Mouse (Mus musculus) neural tube, embryonic 11.5 days (tissue): ENCODE results near the gene Fndc9. TPM values are rescaled to one million over a fixed set of nuclear protein-coding genes. Genes with fewer than 3 reads are reported as not detected.

Experiments
- ATAC-seq: fragments of 200-750 bp; cut with Nextera tagmentation; 2 replicates; pipeline ENCODE4 v1.8.0; 2017; ENCODE audit warnings: moderate number of reproducible peaks, mild to moderate bottlenecking, moderate TSS enrichment, moderate library complexity; ENCODE audit not compliant: insufficient read depth, low FRiP score, low TSS enrichment
- DNase-seq: peaks from one replicate; pipeline ENCODE4 v3.0.0-alpha.2; 2015; ENCODE audit warnings: low spot score
- H3K27ac ChIP-seq: fragments of 300-500 bp; sonication (generic); 2 replicates; pipeline ENCODE4 v1.5.1; 2014; ENCODE audit warnings: low read depth, mild to moderate bottlenecking, low read length
- H3K27me3 ChIP-seq: fragments of 300-500 bp; sonication (generic); 2 replicates; pipeline ENCODE4 v1.6.1; 2014; ENCODE audit warnings: mild to moderate bottlenecking, low read length, mixed read lengths; ENCODE audit not compliant: control insufficient read depth, insufficient read depth
- H3K36me3 ChIP-seq: fragments of 300-500 bp; sonication (generic); 2 replicates; pipeline ENCODE4 v1.6.1; 2014; ENCODE audit warnings: mild to moderate bottlenecking, low read length, moderate library complexity, mixed read lengths; ENCODE audit not compliant: control insufficient read depth, insufficient read depth
- H3K4me1 ChIP-seq: fragments of 300-500 bp; sonication (generic); 2 replicates; pipeline ENCODE4 v1.6.1; 2014; ENCODE audit warnings: low read length, mixed read lengths; ENCODE audit not compliant: control insufficient read depth, insufficient read depth
- H3K4me2 ChIP-seq: fragments of 300-500 bp; sonication (generic); 2 replicates; pipeline ENCODE4 v1.6.1; 2014; ENCODE audit warnings: low read depth, mild to moderate bottlenecking, moderate library complexity
- H3K4me3 ChIP-seq: fragments of 300-500 bp; sonication (generic); 2 replicates; pipeline ENCODE4 v1.5.1; 2014; ENCODE audit warnings: low read depth, low read length
- H3K9ac ChIP-seq: fragments of 300-500 bp; sonication (generic); 2 replicates; pipeline ENCODE4 v1.6.1; 2014; ENCODE audit warnings: mild to moderate bottlenecking, low read length
- H3K9me3 ChIP-seq: fragments of 300-500 bp; sonication (generic); 2 replicates; pipeline ENCODE4 v1.6.1; 2016; ENCODE audit warnings: low read length; ENCODE audit not compliant: control insufficient read depth
- WGBS: fragments of 180-500 bp; shearing (Covaris S2); extraction: QIAGEN DNeasy Blood & Tissue Kit; methylation state at CpG from one replicate; pipeline ENCODE4 v1.1.7; 2014; 5-methylcytosine and 5-hydroxymethylcytosine counted together
- polyA plus RNA-seq: library from polyadenylated mRNA; unstranded; fragments of >200 nt; fragmentation: Nextera tagmentation; extraction: Ambion mirVana; gene quantifications from 2 replicates; pipeline ENCODE4 v1.2.1, GENCODE M21; 2014

Gene Fndc9
- polyA plus RNA-seq, 1 experiment from 2014 or later: 0.54 TPM

DNA sequence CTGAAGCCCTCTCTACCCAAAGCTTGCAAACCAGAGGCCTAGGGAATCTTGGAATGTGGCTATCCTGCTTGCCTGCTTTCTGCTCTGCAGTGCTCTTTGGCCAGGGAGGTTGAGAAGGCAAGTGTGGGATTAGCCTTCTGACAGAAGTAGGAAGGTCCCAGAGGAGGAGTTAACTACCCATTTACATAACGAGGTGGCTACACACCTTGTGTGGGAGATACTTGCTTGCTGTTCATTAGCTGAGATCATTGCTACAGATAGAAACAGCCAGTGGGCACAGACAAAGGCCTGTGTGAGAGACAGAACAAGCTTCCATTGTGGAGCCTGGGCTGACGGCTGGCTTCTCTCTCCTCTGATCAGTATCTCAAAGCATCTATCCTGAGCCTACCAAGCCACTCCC, 25.4 kb upstream of the Fndc9 start:
- DNase-seq (no peak), ATAC-seq (no peak)
- Histone ChIP-seq H3K9me3 (no peaks in the 10 kb centered on the region), H3K27ac (no peak overlapping the region), H3K27me3 (no peaks in the 10 kb centered on the region), H3K36me3 (no peaks in the 10 kb centered on the region), H3K4me1 (peaks cover 16% of the 10 kb centered on the region), H3K9ac (no peak overlapping the region), H3K4me2 (no peak overlapping the region), H3K4me3 (no peak overlapping the region)
- WGBS: 58% methylated on average over 2 of the region's 2 CpGs

DNA sequence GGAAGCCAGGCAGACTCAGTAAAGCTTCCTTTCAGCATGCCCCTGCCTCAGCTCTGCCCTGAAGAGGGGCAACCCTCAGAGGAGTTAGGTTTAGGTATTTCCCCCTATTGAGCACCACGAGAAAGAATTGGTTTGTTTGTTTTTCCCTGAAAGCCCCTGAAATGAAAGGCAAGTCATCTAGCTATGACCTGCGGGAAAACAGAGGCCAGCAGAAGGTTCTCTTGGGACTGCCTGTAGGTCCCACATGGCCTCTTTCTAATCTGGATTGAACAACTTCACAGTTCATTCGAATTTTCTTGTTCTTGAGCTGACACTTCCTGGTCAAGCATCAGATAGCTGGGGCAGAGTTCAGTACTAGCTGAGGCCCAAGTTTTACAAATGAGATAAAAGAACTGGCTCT, 23.5 kb upstream of the Fndc9 start:
- WGBS: 31% methylated on average over 3 of the region's 3 CpGs
- DNase-seq (no peak), ATAC-seq (no peak)
- Histone ChIP-seq H3K4me2 (no peak overlapping the region), H3K36me3 (no peaks in the 10 kb centered on the region), H3K4me1 (peaks cover 18% of the 10 kb centered on the region), H3K27ac (no peak overlapping the region), H3K9me3 (no peaks in the 10 kb centered on the region), H3K27me3 (no peaks in the 10 kb centered on the region), H3K4me3 (no peak overlapping the region), H3K9ac (no peak overlapping the region)

DNA sequence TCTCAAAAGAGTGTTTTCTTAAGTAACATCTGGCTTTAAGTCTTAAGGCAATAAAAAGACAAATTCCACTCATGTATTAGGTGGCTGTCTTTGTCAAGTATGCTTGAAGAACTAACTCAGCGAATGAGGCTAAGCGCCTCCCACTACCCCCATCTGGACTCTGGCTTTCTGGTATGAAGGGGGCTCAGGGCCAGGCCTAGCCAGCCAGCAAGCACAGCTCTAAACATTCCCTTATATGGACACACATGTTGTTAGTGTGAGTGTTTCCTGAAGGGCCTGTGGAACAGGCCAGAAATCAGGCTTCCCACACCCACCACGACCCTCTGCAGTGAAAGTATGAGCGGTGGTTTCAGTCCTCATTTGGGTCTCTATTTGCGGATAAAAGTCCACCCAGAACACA, 21.5 kb upstream of the Fndc9 start:
- Histone ChIP-seq H3K4me3 (no peak overlapping the region), H3K9ac (no peak overlapping the region), H3K4me2 (no peak overlapping the region), H3K4me1 (peaks cover 20% of the 10 kb centered on the region), H3K36me3 (no peaks in the 10 kb centered on the region), H3K27me3 (no peaks in the 10 kb centered on the region), H3K27ac (peak overlapping the region; percentile 21), H3K9me3 (no peaks in the 10 kb centered on the region)
- ATAC-seq: no peak
- no peak for DNase-seq
- WGBS: 72% methylated on average over 5 of the region's 5 CpGs

DNA sequence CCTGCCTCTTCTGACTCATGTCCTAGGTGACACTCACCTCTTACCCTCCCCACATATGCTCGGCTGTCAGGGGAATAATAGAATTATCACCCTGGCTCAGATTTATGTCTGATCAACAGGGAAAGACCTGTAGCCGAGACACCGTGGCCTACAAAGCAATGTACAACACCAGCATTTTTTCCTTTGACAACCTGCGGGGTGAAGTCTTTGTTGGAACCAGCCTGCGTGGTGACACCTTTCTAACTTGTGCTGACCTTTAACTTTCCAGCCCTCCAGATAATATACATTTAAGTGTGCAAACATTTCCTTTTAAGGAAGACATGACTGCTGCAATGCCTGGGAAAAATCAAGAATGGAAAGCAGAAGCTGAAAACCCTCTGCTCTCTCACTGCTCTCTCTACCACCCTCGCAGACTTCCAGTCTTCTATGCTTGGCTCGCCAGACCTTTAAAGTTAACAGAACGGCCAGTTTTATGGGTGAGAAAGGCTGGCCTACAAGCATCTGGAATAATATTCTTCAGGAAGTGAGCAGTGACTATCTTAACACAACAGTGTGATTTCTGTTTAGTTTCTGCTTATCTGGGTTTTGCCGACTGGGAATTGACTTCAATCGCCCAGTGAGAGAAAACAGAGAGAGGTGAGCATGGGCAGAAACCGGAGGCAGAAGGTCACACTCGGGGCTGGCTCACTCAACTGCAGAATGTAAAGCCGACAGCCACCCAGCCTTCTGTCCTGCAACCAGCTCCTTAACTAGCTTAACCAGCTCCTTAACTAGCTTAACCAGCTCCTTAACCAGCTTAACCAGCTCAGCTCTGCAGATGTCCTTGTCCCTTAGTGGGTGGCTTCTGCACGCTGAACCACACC, 20.7 kb upstream of the Fndc9 start:
- peaks cover 21% of the 10 kb centered on the region for H3K4me1 ChIP-seq
- DNase-seq: no peak
- no peaks in the 10 kb centered on the region for H3K9me3 ChIP-seq
- no peaks in the 10 kb centered on the region for H3K36me3 ChIP-seq
- 63% methylated on average over 14 of the region's 14 CpGs for WGBS
- no peak for ATAC-seq
- H3K27ac ChIP-seq: peak overlapping the region; percentile 21
- H3K9ac ChIP-seq: no peak overlapping the region
- no peak overlapping the region for H3K4me3 ChIP-seq
- H3K4me2 ChIP-seq: no peak overlapping the region
- no peaks in the 10 kb centered on the region for H3K27me3 ChIP-seq

DNA sequence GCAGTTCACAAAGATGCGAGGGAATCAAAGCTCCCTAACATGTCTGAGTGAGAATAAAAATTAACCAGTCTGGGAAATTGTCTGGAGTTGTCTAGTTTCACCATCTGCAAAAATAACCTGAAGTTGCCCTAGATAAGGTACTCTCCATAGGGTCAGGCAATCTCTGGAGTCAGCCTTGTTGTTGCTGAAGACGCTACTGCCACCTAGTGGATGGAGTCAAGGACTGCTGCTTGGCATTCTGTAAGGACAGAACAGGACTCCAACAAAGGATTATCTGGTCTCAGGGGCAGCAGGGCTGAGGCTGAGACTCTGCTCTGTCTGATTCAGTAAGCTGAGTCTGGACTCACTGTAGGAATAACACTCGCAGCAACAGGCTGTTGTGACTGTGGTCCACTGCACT, 20.0 kb upstream of the Fndc9 start:
- Histone ChIP-seq H3K9me3 (no peaks in the 10 kb centered on the region), H3K4me2 (no peak overlapping the region), H3K4me1 (peaks cover 21% of the 10 kb centered on the region), H3K27ac (no peak overlapping the region), H3K4me3 (no peak overlapping the region), H3K36me3 (no peaks in the 10 kb centered on the region), H3K9ac (no peak overlapping the region), H3K27me3 (no peaks in the 10 kb centered on the region)
- ATAC-seq: peak; percentile 46
- 28% methylated on average over 3 of the region's 3 CpGs for WGBS
- peak; percentile 81 for DNase-seq

DNA sequence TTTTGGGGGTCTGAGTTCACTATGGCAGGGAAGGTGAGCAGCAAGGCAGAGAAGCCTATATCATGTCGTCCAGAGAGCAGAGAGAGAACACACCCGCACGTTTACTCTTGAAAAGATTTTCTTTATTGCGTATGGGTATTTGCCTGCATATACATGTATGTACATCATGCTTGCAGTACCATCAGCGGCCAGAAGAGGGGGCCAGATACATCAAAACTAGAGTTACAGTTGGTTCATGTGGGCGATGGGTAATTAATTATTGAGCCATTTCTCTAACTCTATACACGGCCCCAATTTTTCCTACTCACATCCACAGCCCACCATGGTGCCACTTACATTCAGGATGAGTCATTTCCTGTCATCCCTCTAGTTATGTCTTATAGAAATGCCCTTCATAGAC, 18.7 kb upstream of the Fndc9 start:
- Histone ChIP-seq H3K4me2 (no peak overlapping the region), H3K4me3 (no peak overlapping the region), H3K27me3 (no peaks in the 10 kb centered on the region), H3K9me3 (no peaks in the 10 kb centered on the region), H3K4me1 (peaks cover 15% of the 10 kb centered on the region), H3K27ac (no peak overlapping the region), H3K36me3 (no peaks in the 10 kb centered on the region), H3K9ac (no peak overlapping the region)
- no peak for DNase-seq
- WGBS: 74% methylated on average over 7 of the region's 7 CpGs
- ATAC-seq: no peak

DNA sequence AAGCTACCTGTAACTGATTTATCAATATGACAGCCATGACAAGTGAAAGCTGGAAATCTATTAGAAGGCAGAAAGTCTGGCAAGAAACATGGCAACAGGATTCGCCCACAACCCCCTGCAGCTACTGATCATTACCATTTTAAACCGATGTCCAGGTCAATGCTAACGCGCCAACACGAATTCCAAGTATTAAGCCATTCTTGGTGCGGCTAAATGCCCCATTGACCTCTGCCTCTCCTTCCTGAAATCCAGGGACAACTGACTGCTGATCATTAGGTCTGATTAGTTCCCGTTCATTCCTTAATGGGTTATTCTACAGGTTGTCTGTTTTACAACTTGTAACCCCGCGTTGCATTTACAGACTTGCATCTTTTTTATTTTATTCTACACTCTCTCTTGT, 17.6 kb upstream of the Fndc9 start:
- Histone ChIP-seq H3K4me3 (no peak overlapping the region), H3K4me1 (peaks cover 11% of the 10 kb centered on the region; the same call in 1 of the 2 replicates), H3K4me2 (no peak overlapping the region), H3K9me3 (no peaks in the 10 kb centered on the region), H3K27me3 (no peaks in the 10 kb centered on the region), H3K36me3 (no peaks in the 10 kb centered on the region), H3K27ac (peak overlapping the region; percentile 49; the same call in 1 of the 2 replicates), H3K9ac (no peak overlapping the region)
- ATAC-seq: no peak
- 82% methylated on average over 9 of the region's 9 CpGs for WGBS
- DNase-seq: no peak

DNA sequence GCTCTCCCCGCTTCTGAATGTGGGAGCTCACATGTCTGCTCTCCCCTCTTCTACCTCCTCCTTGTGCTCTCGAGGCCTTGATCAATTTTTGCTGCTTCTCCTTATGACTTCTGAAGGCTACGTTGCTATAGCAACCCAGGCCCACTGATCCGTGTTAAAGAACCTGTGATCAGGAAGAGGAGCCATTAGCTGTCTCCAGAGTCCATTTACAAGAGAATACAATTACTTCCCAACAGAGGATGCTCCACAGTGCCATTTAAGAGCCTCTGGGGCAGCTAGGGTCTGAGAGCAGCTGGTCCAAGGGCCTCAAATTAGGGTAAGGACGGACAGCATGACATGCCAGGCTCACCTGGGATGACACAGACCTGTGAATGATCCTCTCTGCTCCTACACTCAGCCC, 16.7 kb upstream of the Fndc9 start:
- no peak overlapping the region for H3K4me2 ChIP-seq
- no peaks in the 10 kb centered on the region for H3K9me3 ChIP-seq
- 26% methylated on average over 5 of the region's 5 CpGs for WGBS
- H3K27ac ChIP-seq: peak overlapping the region; percentile 61
- H3K4me1 ChIP-seq: peaks cover 11% of the 10 kb centered on the region; the same call in 1 of the 2 replicates
- no peak overlapping the region for H3K9ac ChIP-seq
- no peaks in the 10 kb centered on the region for H3K36me3 ChIP-seq
- DNase-seq (no peak), ATAC-seq (peak; percentile 61)
- no peaks in the 10 kb centered on the region for H3K27me3 ChIP-seq
- no peak overlapping the region for H3K4me3 ChIP-seq

DNA sequence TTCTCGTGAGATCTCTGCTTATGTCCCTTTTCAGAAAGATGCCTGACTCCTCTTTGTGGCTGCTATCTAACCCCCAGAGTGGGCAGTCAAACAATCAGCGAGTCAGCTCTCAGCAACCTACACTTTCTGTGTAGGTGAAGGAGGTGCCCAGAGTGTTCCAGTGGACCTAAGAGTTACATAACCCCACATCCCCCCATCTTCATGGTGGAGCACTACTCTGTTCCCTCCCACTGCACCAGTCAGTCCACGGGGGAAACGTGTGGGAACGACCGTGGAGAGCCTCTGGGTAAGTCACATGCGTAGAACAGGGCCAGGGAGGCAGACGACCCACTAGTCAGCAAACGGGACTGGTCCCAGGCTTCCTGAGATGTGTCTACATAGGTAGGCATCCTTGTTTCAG, 16.0 kb upstream of the Fndc9 start:
- no peak for ATAC-seq
- DNase-seq: no peak
- H3K9me3 ChIP-seq: no peaks in the 10 kb centered on the region
- peak overlapping the region; percentile 61; the same call in 1 of the 2 replicates for H3K27ac ChIP-seq
- H3K4me3 ChIP-seq: no peak overlapping the region
- no peak overlapping the region for H3K9ac ChIP-seq
- 82% methylated on average over 9 of the region's 9 CpGs for WGBS
- H3K27me3 ChIP-seq: no peaks in the 10 kb centered on the region
- peaks cover 10% of the 10 kb centered on the region; the same call in 1 of the 2 replicates for H3K4me1 ChIP-seq
- no peaks in the 10 kb centered on the region for H3K36me3 ChIP-seq
- no peak overlapping the region for H3K4me2 ChIP-seq
